Mouse (Mus musculus) stomach, embryonic 16.5 days (tissue): ENCODE data around the gene Trim66. TPM values are rescaled to one million over a fixed set of nuclear protein-coding genes. Genes with fewer than 3 reads are reported as not detected.

Source experiments
- ATAC-seq: fragments of 200-750 bp; cut with Nextera tagmentation; 2 replicates; pipeline ENCODE4 v1.8.0; 2017; ENCODE audit warnings: moderate number of reproducible peaks, moderate TSS enrichment; ENCODE audit not compliant: insufficient read depth, low FRiP score
- H3K27ac ChIP-seq: fragments of 300-500 bp; sonication (generic); 2 replicates; pipeline ENCODE4 v1.5.1; 2014; ENCODE audit warnings: low read length
- H3K27me3 ChIP-seq: fragments of 300-500 bp; sonication (generic); 2 replicates; pipeline ENCODE4 v1.6.1; 2014; ENCODE audit warnings: low read length, control low read depth, mixed read lengths; ENCODE audit not compliant: control insufficient read depth, insufficient read depth
- H3K36me3 ChIP-seq: fragments of 300-500 bp; sonication (generic); 2 replicates; pipeline ENCODE4 v1.6.1; 2014; ENCODE audit warnings: low read length; ENCODE audit not compliant: control insufficient read depth, insufficient read depth
- H3K4me1 ChIP-seq: fragments of 300-500 bp; sonication (generic); 2 replicates; pipeline ENCODE4 v1.6.1; 2014; ENCODE audit warnings: low read length, control low read depth, mixed read lengths; ENCODE audit not compliant: control insufficient read depth, insufficient read depth
- H3K4me2 ChIP-seq: fragments of 300-500 bp; sonication (generic); 2 replicates; pipeline ENCODE4 v1.6.1; 2014; ENCODE audit warnings: low read depth, low read length, mixed read lengths
- H3K4me3 ChIP-seq: fragments of 300-500 bp; sonication (generic); replicated peaks from 2 replicates; pipeline ENCODE4 v1.5.1; 2014; ENCODE audit warnings: mild to moderate bottlenecking, low read length
- H3K9ac ChIP-seq: fragments of 300-500 bp; sonication (generic); 2 replicates; pipeline ENCODE4 v1.6.1; 2014; ENCODE audit warnings: low read length
- H3K9me3 ChIP-seq: fragments of 300-500 bp; sonication (generic); replicated peaks from 2 replicates; pipeline ENCODE4 v1.6.1; 2016; ENCODE audit warnings: low read length, control low read depth; ENCODE audit not compliant: control insufficient read depth
- WGBS: fragments of 180-500 bp; shearing (Covaris S2); extraction: QIAGEN DNeasy Blood & Tissue Kit; methylation state at CpG from one replicate; pipeline ENCODE4 v1.1.7; 2014; 5-methylcytosine and 5-hydroxymethylcytosine counted together
- polyA plus RNA-seq: library from polyadenylated mRNA; unstranded; fragments of >200 nt; fragmentation: Nextera tagmentation; extraction: Ambion mirVana; gene quantifications from 2 replicates; pipeline ENCODE4 v1.2.1, GENCODE M21; 2015

Trim66 gene
- polyA plus RNA-seq, 1 experiment from 2014 or later = 0.09 TPM

- Histone ChIP-seq H3K36me3 (no peaks in the 10 kb centered on the region), H3K4me2 (no peak overlapping the region), H3K27ac (no peak overlapping the region), H3K27me3 (no peaks in the 10 kb centered on the region), H3K9me3 (no peaks in the 10 kb centered on the region), H3K9ac (no peak overlapping the region), H3K4me3 (no peak overlapping the region), H3K4me1 (no peaks in the 10 kb centered on the region)
- WGBS = 80% methylated on average over 2 of the region's 2 CpGs
- no peak for ATAC-seq
These were observed 52.2 kb downstream of the Trim66 start for GRCm38 (mm10) chr7:109455748-109456147.

- Histone ChIP-seq H3K9me3 (no peaks in the 10 kb centered on the region), H3K4me3 (no peak overlapping the region), H3K4me1 (no peaks in the 10 kb centered on the region), H3K27ac (no peak overlapping the region), H3K27me3 (no peaks in the 10 kb centered on the region), H3K4me2 (no peak overlapping the region), H3K36me3 (no peaks in the 10 kb centered on the region), H3K9ac (no peak overlapping the region)
- no peak for ATAC-seq
- WGBS = 88% methylated on average over 9 of the region's 9 CpGs
These were observed 53.1 kb downstream of the Trim66 start for GRCm38 (mm10) chr7:109454856-109455255.

GRCm38 (mm10) chr7:109448060-109448459, 59.9 kb downstream of the Trim66 start:
- no peak for ATAC-seq
- H3K36me3 ChIP-seq = no peaks in the 10 kb centered on the region
- H3K4me3 ChIP-seq = no peak overlapping the region
- H3K9me3 ChIP-seq = no peaks in the 10 kb centered on the region
- no peak overlapping the region for H3K4me2 ChIP-seq
- H3K27me3 ChIP-seq = no peaks in the 10 kb centered on the region
- H3K27ac ChIP-seq = no peak overlapping the region
- 77% methylated on average over 2 of the region's 2 CpGs for WGBS
- H3K4me1 ChIP-seq = no peaks in the 10 kb centered on the region; the same call in 1 of the 2 replicates
- H3K9ac ChIP-seq = no peak overlapping the region

- Histone ChIP-seq H3K4me1 (no peaks in the 10 kb centered on the region; the same call in 1 of the 2 replicates), H3K27me3 (0 out of 2 replicates have a peak, but pooled peaks cover 1% of the 10 kb centered on the region), H3K36me3 (no peaks in the 10 kb centered on the region), H3K27ac (no peak overlapping the region), H3K9me3 (no peaks in the 10 kb centered on the region), H3K4me2 (no peak overlapping the region), H3K9ac (no peak overlapping the region), H3K4me3 (no peak overlapping the region)
- WGBS = 16% methylated on average over 6 of the region's 6 CpGs
- ATAC-seq = no peak
These were observed 62.9 kb downstream of the Trim66 start for GRCm38 (mm10) chr7:109445012-109445411.

- peak; percentile 56; the same call in 1 of the 2 replicates for ATAC-seq
- WGBS = 48% methylated on average over 5 of the region's 5 CpGs
These were observed 65.2 kb downstream of the Trim66 start for GRCm38 (mm10) chr7:109442739-109443138.

GRCm38 (mm10) chr7:109440697-109441269, 67.2 kb downstream of the Trim66 start:
- no peaks in the 10 kb centered on the region for H3K9me3 ChIP-seq
- H3K27ac ChIP-seq = no peak overlapping the region
- WGBS = 74% methylated on average over 9 of the region's 9 CpGs
- H3K4me2 ChIP-seq = no peak overlapping the region
- ATAC-seq = no peak
- peaks cover 9% of the 10 kb centered on the region; the same call in 1 of the 2 replicates for H3K4me1 ChIP-seq
- no peaks in the 10 kb centered on the region for H3K36me3 ChIP-seq
- no peak overlapping the region for H3K9ac ChIP-seq
- peaks cover 8% of the 10 kb centered on the region; the same call in 1 of the 2 replicates for H3K27me3 ChIP-seq
- H3K4me3 ChIP-seq = no peak overlapping the region

More at GRCm38 (mm10) chr7:109442739-109443138, 65.2 kb downstream of the Trim66 start:
- no peak overlapping the region for H3K4me3 ChIP-seq
- H3K4me2 ChIP-seq = no peak overlapping the region
- H3K27ac ChIP-seq = no peak overlapping the region
- no peak overlapping the region for H3K9ac ChIP-seq
- no peaks in the 10 kb centered on the region for H3K36me3 ChIP-seq
- no peaks in the 10 kb centered on the region for H3K9me3 ChIP-seq
- H3K27me3 ChIP-seq = 0 out of 2 replicates have a peak, but pooled peaks cover 8% of the 10 kb centered on the region
- H3K4me1 ChIP-seq = peaks cover 9% of the 10 kb centered on the region; the same call in 1 of the 2 replicates

- peak within 1 kb of the TSS; percentile 72 for H3K9ac ChIP-seq
- peak within 1 kb of the TSS; percentile 50 for H3K4me3 ChIP-seq
- 0 out of 2 replicates have a peak within 1 kb of the TSS, but pooled peaks have one; percentile 10 for H3K27ac ChIP-seq
- no peaks in the 10 kb centered on the region for H3K36me3 ChIP-seq
- H3K4me2 ChIP-seq = peak within 1 kb of the TSS; percentile 98
- ATAC-seq = peak; percentile 62
- peaks cover 9% of the 10 kb centered on the region; the same call in 1 of the 2 replicates for H3K4me1 ChIP-seq
- WGBS = under 1% methylated on average over 62 of the region's 62 CpGs
- peaks cover 8% of the 10 kb centered on the region; the same call in 1 of the 2 replicates for H3K27me3 ChIP-seq
- H3K9me3 ChIP-seq = no peaks in the 10 kb centered on the region
These were observed 68.9 kb downstream of the Trim66 start, which contains the start of gene Stk33 for GRCm38 (mm10) chr7:109438781-109439591. Stk33 (minus strand) TSS chr7:109439081.

- ATAC-seq = no peak
- H3K4me1 ChIP-seq = no peaks in the 10 kb centered on the region
- H3K36me3 ChIP-seq = no peaks in the 10 kb centered on the region
- H3K27ac ChIP-seq = no peak overlapping the region
- 47% methylated on average over 3 of the region's 3 CpGs for WGBS
- H3K4me3 ChIP-seq = no peak overlapping the region
- H3K27me3 ChIP-seq = no peaks in the 10 kb centered on the region
- H3K9me3 ChIP-seq = no peaks in the 10 kb centered on the region
- H3K4me2 ChIP-seq = no peak overlapping the region
- no peak overlapping the region for H3K9ac ChIP-seq
These were observed 83.3 kb downstream of the Trim66 start for GRCm38 (mm10) chr7:109424422-109425159.
